ENCODE assay signal across 9 mouse cellular contexts in genomic region chr9:35019372-35019771, GRCm38 (mm10).
DNase-seq lines count a peak whose midpoint lies in the region; ATAC-seq lines count a peak whose summit lies in the region.
"Had no signal": no experiment of that assay in that cellular context is flagged by ENCODE, and none has a peak within 500 bp of the region (broad histone marks: within the 10 kb centered on the region; RNA-seq: fewer than 3 reads in every experiment).

No protein-coding gene starts in this region.

- no peak overlapping the region for H3K4me2 ChIP-seq in hindbrain, embryonic 16.5 days (ENCODE audit: low read length)
- H3K4me2 ChIP-seq in midbrain, embryonic 14.5 days (ENCODE audit: low read length) = no peak overlapping the region
- H3K4me2 ChIP-seq: embryonic facial prominence, embryonic 13.5 days had no signal

- no peak overlapping the region for H3K9ac ChIP-seq in hindbrain, embryonic 16.5 days (ENCODE audit: low read depth, low read length)
- no peak overlapping the region for H3K9ac ChIP-seq in midbrain, embryonic 14.5 days (replicated peaks; ENCODE audit: low read length)
- H3K9ac ChIP-seq: embryonic facial prominence, embryonic 13.5 days had no signal

- H3K4me3 ChIP-seq in embryonic facial prominence, embryonic 10.5 days = no peak overlapping the region
- no peak overlapping the region for H3K4me3 ChIP-seq in hindbrain, embryonic 16.5 days (ENCODE audit: low read length)
- H3K4me3 ChIP-seq in midbrain, embryonic 14.5 days (replicated peaks; ENCODE audit: low read depth, low read length) = no peak overlapping the region
- H3K4me3 ChIP-seq: embryonic facial prominence, embryonic 13.5 days had no signal

- no peaks in the 10 kb centered on the region for H3K36me3 ChIP-seq in embryonic facial prominence, embryonic 10.5 days (replicated peaks)
- H3K36me3 ChIP-seq in hindbrain, embryonic 16.5 days (ENCODE audit: control insufficient read depth, insufficient read depth, low read length) = no peaks in the 10 kb centered on the region
- H3K36me3 ChIP-seq in midbrain, embryonic 14.5 days (ENCODE audit: control insufficient read depth, insufficient read depth, low read length) = no peaks in the 10 kb centered on the region
- H3K36me3 ChIP-seq: embryonic facial prominence, embryonic 13.5 days had no signal

- no peak overlapping the region for H3K27ac ChIP-seq in embryonic facial prominence, embryonic 10.5 days (replicated peaks)
- no peak overlapping the region for H3K27ac ChIP-seq in hindbrain, embryonic 16.5 days (ENCODE audit: low read depth, low read length)
- no peak overlapping the region for H3K27ac ChIP-seq in midbrain, embryonic 14.5 days (replicated peaks; ENCODE audit: low read depth, low read length)
- H3K27ac ChIP-seq: embryonic facial prominence, embryonic 13.5 days had no signal

- no peaks in the 10 kb centered on the region for H3K9me3 ChIP-seq in embryonic facial prominence, embryonic 10.5 days
- no peaks in the 10 kb centered on the region for H3K9me3 ChIP-seq in hindbrain, embryonic 16.5 days (ENCODE audit: control insufficient read depth, low read length)
- H3K9me3 ChIP-seq in midbrain, embryonic 14.5 days (ENCODE audit: control insufficient read depth, low read length) = no peaks in the 10 kb centered on the region
- H3K9me3 ChIP-seq: embryonic facial prominence, embryonic 13.5 days had no signal

- peaks cover 11% of the 10 kb centered on the region for H3K4me1 ChIP-seq in embryonic facial prominence, embryonic 10.5 days
- peaks cover 23% of the 10 kb centered on the region for H3K4me1 ChIP-seq in hindbrain, embryonic 16.5 days (ENCODE audit: control insufficient read depth, insufficient read depth, low read depth, low read length)
- H3K4me1 ChIP-seq in midbrain, embryonic 14.5 days (ENCODE audit: control insufficient read depth, insufficient read depth, low read length) = peaks cover 15% of the 10 kb centered on the region

- peak; percentile 47 for DNase-seq in 416B (ENCODE audit: low read depth)
- peak; percentile 68 for DNase-seq in Muller cell, postnatal 12 days (ENCODE audit: inconsistent ontology term)
- DNase-seq in embryonic facial prominence, embryonic 10.5 days (ENCODE audit: low spot score) = peak; percentile 35
- peak; percentile 62 for DNase-seq in left cerebral cortex, adult 11 months (ENCODE audit: low spot score)
- peak; percentile 93 for DNase-seq in midbrain, embryonic 14.5 days
- no peak for DNase-seq in spleen, postnatal 36 days (ENCODE audit: low spot score in 2 of 2)
- DNase-seq in thymus, postnatal 10 days (ENCODE audit: low spot score in 2 of 2) = no peak

- peak; percentile 55 for ATAC-seq in hindbrain, embryonic 16.5 days
- ATAC-seq in midbrain, embryonic 14.5 days (ENCODE audit: low FRiP score, low TSS enrichment) = no peak; the same call in 1 of the 2 replicates

- WGBS in embryonic facial prominence, embryonic 10.5 days = 13% methylated on average over 3 of the region's 3 CpGs
- 6% methylated on average over 3 of the region's 3 CpGs for WGBS in hindbrain, embryonic 16.5 days
- 8% methylated on average over 3 of the region's 3 CpGs for WGBS in midbrain, embryonic 14.5 days

- peaks cover 44% of the 10 kb centered on the region for H3K27me3 ChIP-seq in embryonic facial prominence, embryonic 10.5 days (replicated peaks; ENCODE audit: low read depth, poor library complexity, severe bottlenecking)
- H3K27me3 ChIP-seq in hindbrain, embryonic 16.5 days (replicated peaks; ENCODE audit: control insufficient read depth, insufficient read depth, low read length) = no peaks in the 10 kb centered on the region
- H3K27me3 ChIP-seq in midbrain, embryonic 14.5 days (ENCODE audit: control insufficient read depth, insufficient read depth, low read length) = no peaks in the 10 kb centered on the region

Comparison
In these comparisons a context has a peak if more than half of its experiments do, and no peak if none do; other contexts are left out.
1. DNase-seq: peak in 416B (single experiment), Muller cell, postnatal 12 days (single experiment), embryonic facial prominence, embryonic 10.5 days (single experiment), left cerebral cortex, adult 11 months (single experiment) and midbrain, embryonic 14.5 days (single experiment); none in spleen, postnatal 36 days (0 of 2) and thymus, postnatal 10 days (0 of 2).